Mouse (Mus musculus): ENCODE results near the gene Mdm4. TPM values are rescaled to one million over a fixed set of nuclear protein-coding genes. Genes with fewer than 3 reads are reported as not detected.
A peak's percentile ranks its signal among the peaks of the same experiment; 100 is the strongest.

The Mdm4 gene
- total RNA-seq, 2 experiments from 2014 or later = 80.8 to 101 TPM

- Histone ChIP-seq H3K27ac (peak overlapping the region; percentile 87), H3K4me3 (no peak overlapping the region; the same call in 1 of the 2 replicates)
- DNase-seq (ENCODE audit: low spot score in 2 of 2) = peak; percentile 80 to 88
- TF ChIP-seq CTCF (conservative IDR thresholded peaks at IDR 0.05) = no peak
These were observed 114.4 kb downstream of the Mdm4 start for GRCm38 (mm10) chr1:132915849-132916493.

GRCm38 (mm10) chr1:132910414-132911041, 119.8 kb downstream of the Mdm4 start:
- Histone ChIP-seq H3K4me3 (no peak overlapping the region), H3K27ac (peak overlapping the region; percentile 53; the same call in 1 of the 2 replicates)
- no peak for TF ChIP-seq CTCF (conservative IDR thresholded peaks at IDR 0.05)
- DNase-seq (ENCODE audit: low spot score in 2 of 2) = no peak

GRCm38 (mm10) chr1:132909951-132910350, 120.4 kb downstream of the Mdm4 start:
- no peak for DNase-seq (ENCODE audit: low spot score in 2 of 2)
- Histone ChIP-seq H3K4me3 (no peak overlapping the region), H3K27ac (no peak overlapping the region)
- no peak for TF ChIP-seq CTCF (conservative IDR thresholded peaks at IDR 0.05)

Small RNA genes within 50 kb of the gene (microRNA-seq; reads per million reads assigned to microRNA genes)
- 0 reads per million in 2 experiments for gene Gm44300

Other genes starting within 250 kb of the Mdm4 start
- gene Lrrn2, start 150.3 kb downstream of the Mdm4 start, total RNA-seq (2021) = 100 to 1,000 TPM; 218 to 236 TPM
- gene Pik3c2b, start 15.1 kb upstream of the Mdm4 start, total RNA-seq (2021) = 10 to 100 TPM; 13.7 to 15.5 TPM
- gene Ppp1r15b, start 100.6 kb upstream of the Mdm4 start, total RNA-seq (2021) = 10 to 100 TPM; 38.5 to 39.8 TPM
- 10 to 100 TPM; 47.6 to 55.0 TPM for gene Plekha6, start 133.6 kb upstream of the Mdm4 start, total RNA-seq (2021)